Mouse (Mus musculus) hindbrain, postnatal 0 days (tissue): ENCODE results near the gene Clnk. TPM values are rescaled to one million over a fixed set of nuclear protein-coding genes. Genes with fewer than 3 reads are reported as not detected.

Experiments
- ATAC-seq: fragments of 200-750 bp; cut with Nextera tagmentation; 2 replicates; pipeline ENCODE4 v1.8.0; 2017; ENCODE audit warnings: mild to moderate bottlenecking, moderate TSS enrichment, moderate library complexity
- DNase-seq: peaks from one replicate; pipeline ENCODE4 v3.0.0-alpha.2; 2015; ENCODE audit warnings: low spot score
- H3K27ac ChIP-seq: fragments of 300-500 bp; sonication (generic); 2 replicates; pipeline ENCODE4 v1.5.1; 2014; ENCODE audit warnings: mild to moderate bottlenecking
- H3K27me3 ChIP-seq: fragments of 300-500 bp; sonication (generic); 2 replicates; pipeline ENCODE4 v1.6.1; 2014; ENCODE audit warnings: low read length, mixed read lengths; ENCODE audit not compliant: insufficient read depth
- H3K36me3 ChIP-seq: fragments of 300-500 bp; sonication (generic); 2 replicates; pipeline ENCODE4 v1.6.1; 2014; ENCODE audit warnings: low read length, mixed read lengths; ENCODE audit not compliant: insufficient read depth
- H3K4me1 ChIP-seq: fragments of 300-500 bp; sonication (generic); 2 replicates; pipeline ENCODE4 v1.6.1; 2014; ENCODE audit warnings: antibody characterized with exemption, low read length, mixed read lengths; ENCODE audit not compliant: insufficient read depth
- H3K4me2 ChIP-seq: fragments of 300-500 bp; sonication (generic); 2 replicates; pipeline ENCODE4 v1.6.1; 2014; ENCODE audit warnings: low read depth, mild to moderate bottlenecking, low read length, moderate library complexity, mixed read lengths
- H3K4me3 ChIP-seq: fragments of 300-500 bp; sonication (generic); 2 replicates; pipeline ENCODE4 v1.5.1; 2014; ENCODE audit warnings: low read length
- H3K9ac ChIP-seq: fragments of 300-500 bp; sonication (generic); replicated peaks from 2 replicates; pipeline ENCODE4 v1.6.1; 2014; ENCODE audit warnings: mild to moderate bottlenecking, low read length, moderate library complexity, mixed read lengths
- H3K9me3 ChIP-seq: fragments of 300-500 bp; sonication (generic); 2 replicates; pipeline ENCODE4 v1.6.1; 2016; ENCODE audit warnings: low read length, mixed read lengths
- CTCF ChIP-seq: IDR thresholded peaks from 2 replicates; pipeline ENCODE4 v1.5.1; 2016; ENCODE audit warnings: antibody characterized with exemption, control low read depth, low read depth
- WGBS: fragments of 180-500 bp; shearing (Covaris S2); extraction: QIAGEN DNeasy Blood & Tissue Kit; methylation state at CpG from one replicate; pipeline ENCODE4 v1.1.7; 2014; 5-methylcytosine and 5-hydroxymethylcytosine counted together
- polyA plus RNA-seq: library from polyadenylated mRNA; unstranded; fragments of >200 nt; fragmentation: Nextera tagmentation; extraction: Ambion mirVana; gene quantifications from 2 replicates; pipeline ENCODE4 v1.2.1, GENCODE M21; 2015
- total RNA-seq: library from RNA; depleted of rRNA; stranded (reverse); fragments of >200 nt; gene quantifications from 2 replicates; pipeline ENCODE4 v1.2.3, GENCODE M21; 2014

Clnk gene
- total and polyA plus RNA-seq, 2 experiments from 2014 or later = not detected

GRCm38 (mm10) chr5:38787851-38788520, 88.6 kb downstream of the Clnk start:
- H3K4me1 ChIP-seq = 0 out of 2 replicates have a peak, but pooled peaks cover 2% of the 10 kb centered on the region
- TF ChIP-seq CTCF = peak; percentile 31; the same call in 1 of the 2 replicates
- DNase-seq (peak; percentile 71), ATAC-seq (peak; percentile 73)
- no peak overlapping the region for H3K4me3 ChIP-seq
- no peak overlapping the region; the same call in 1 of the 2 replicates for H3K9ac ChIP-seq
- no peaks in the 10 kb centered on the region for H3K9me3 ChIP-seq
- no peaks in the 10 kb centered on the region for H3K36me3 ChIP-seq
- peak overlapping the region; percentile 35 for H3K4me2 ChIP-seq
- 15% methylated on average over 15 of the region's 15 CpGs for WGBS
- H3K27ac ChIP-seq = peak overlapping the region; percentile 41; the same call in 1 of the 2 replicates
- H3K27me3 ChIP-seq = no peaks in the 10 kb centered on the region

DNA sequence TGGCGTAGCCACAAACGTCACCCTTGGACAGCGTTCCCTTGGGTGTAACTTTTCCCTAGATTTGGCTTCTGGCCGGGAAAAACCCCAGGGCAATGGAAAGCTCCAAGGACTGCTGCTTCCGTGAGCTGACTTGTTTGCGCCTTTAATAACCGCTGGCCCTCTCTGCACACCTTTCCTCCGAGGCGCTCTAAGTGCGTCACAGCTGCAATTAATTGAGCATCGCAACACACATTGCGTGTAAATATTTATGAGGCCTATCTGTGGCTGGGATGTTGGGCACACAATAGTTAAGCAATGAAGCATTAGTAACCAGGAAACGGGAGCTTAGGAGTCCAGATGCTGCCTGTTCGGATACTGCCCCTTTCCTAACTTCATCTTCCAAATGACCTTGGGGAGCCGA, 90.5 kb downstream of the Clnk start:
- Histone ChIP-seq H3K4me1 (peaks cover 7% of the 10 kb centered on the region; the same call in 1 of the 2 replicates), H3K9ac (no peak overlapping the region), H3K27me3 (no peaks in the 10 kb centered on the region), H3K27ac (no peak overlapping the region), H3K4me2 (no peak overlapping the region), H3K36me3 (no peaks in the 10 kb centered on the region), H3K4me3 (no peak overlapping the region), H3K9me3 (no peaks in the 10 kb centered on the region)
- no peak for TF ChIP-seq CTCF
- ATAC-seq (no peak), DNase-seq (no peak)
- 59% methylated on average over 15 of the region's 15 CpGs for WGBS

GRCm38 (mm10) chr5:38785686-38786085, 90.9 kb downstream of the Clnk start:
- no peaks in the 10 kb centered on the region for H3K27me3 ChIP-seq
- no peak overlapping the region for H3K4me3 ChIP-seq
- no peak overlapping the region for H3K27ac ChIP-seq
- DNase-seq = no peak
- no peaks in the 10 kb centered on the region for H3K9me3 ChIP-seq
- peaks cover 7% of the 10 kb centered on the region; the same call in 1 of the 2 replicates for H3K4me1 ChIP-seq
- H3K4me2 ChIP-seq = no peak overlapping the region
- no peak overlapping the region for H3K9ac ChIP-seq
- ATAC-seq = no peak
- WGBS = 72% methylated on average over 8 of the region's 8 CpGs
- no peak for TF ChIP-seq CTCF
- no peaks in the 10 kb centered on the region for H3K36me3 ChIP-seq

DNA sequence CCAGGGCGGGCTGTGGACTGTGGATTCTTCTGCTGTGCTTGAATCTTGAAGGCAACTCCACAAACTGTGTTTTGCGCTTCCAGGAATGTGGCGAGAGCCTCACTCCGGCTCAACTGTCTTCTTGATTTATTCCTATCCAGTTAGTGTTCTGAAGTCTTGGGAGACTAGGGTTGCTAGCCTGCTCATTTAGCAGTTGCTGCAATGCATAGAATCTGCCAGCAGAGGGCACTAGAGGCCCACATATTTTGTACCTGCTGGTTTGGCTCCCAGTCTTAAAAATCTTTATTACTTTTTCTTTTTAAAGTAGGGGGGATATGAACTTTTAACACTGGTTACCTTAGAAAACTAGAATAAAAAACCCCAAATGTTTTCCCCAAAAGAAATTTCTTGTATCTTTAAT, 94.8 kb downstream of the Clnk start:
- Histone ChIP-seq H3K9me3 (no peaks in the 10 kb centered on the region), H3K4me2 (no peak overlapping the region), H3K27me3 (no peaks in the 10 kb centered on the region), H3K4me3 (no peak overlapping the region), H3K9ac (no peak overlapping the region), H3K27ac (no peak overlapping the region), H3K4me1 (peaks cover 7% of the 10 kb centered on the region; the same call in 1 of the 2 replicates), H3K36me3 (no peaks in the 10 kb centered on the region)
- TF ChIP-seq CTCF = peak; percentile 86
- DNase-seq = peak; percentile 88
- 29% methylated on average over 4 of the region's 4 CpGs for WGBS
- ATAC-seq = 0 out of 2 replicates have a peak, but pooled peaks have one; percentile 33

- WGBS = 57% methylated on average over 8 of the region's 8 CpGs
- peaks cover 5% of the 10 kb centered on the region; the same call in 1 of the 2 replicates for H3K4me1 ChIP-seq
- no peak overlapping the region for H3K9ac ChIP-seq
- no peak for ATAC-seq
- H3K4me2 ChIP-seq = no peak overlapping the region
- no peaks in the 10 kb centered on the region for H3K36me3 ChIP-seq
- TF ChIP-seq CTCF = no peak
- H3K9me3 ChIP-seq = no peaks in the 10 kb centered on the region
- H3K27me3 ChIP-seq = no peaks in the 10 kb centered on the region
- DNase-seq = peak; percentile 19
- H3K27ac ChIP-seq = no peak overlapping the region
- no peak overlapping the region for H3K4me3 ChIP-seq
Measured at GRCm38 (mm10) chr5:38780631-38781030, 96.0 kb downstream of the Clnk start.

GRCm38 (mm10) chr5:38780045-38780444, 96.6 kb downstream of the Clnk start:
- ATAC-seq (no peak), DNase-seq (no peak)
- Histone ChIP-seq H3K4me2 (no peak overlapping the region), H3K4me3 (no peak overlapping the region), H3K9ac (no peak overlapping the region), H3K4me1 (peaks cover 5% of the 10 kb centered on the region; the same call in 1 of the 2 replicates), H3K36me3 (no peaks in the 10 kb centered on the region), H3K9me3 (no peaks in the 10 kb centered on the region), H3K27ac (no peak overlapping the region), H3K27me3 (no peaks in the 10 kb centered on the region)
- WGBS = 96% methylated on average over 3 of the region's 3 CpGs
- TF ChIP-seq CTCF = no peak

DNA sequence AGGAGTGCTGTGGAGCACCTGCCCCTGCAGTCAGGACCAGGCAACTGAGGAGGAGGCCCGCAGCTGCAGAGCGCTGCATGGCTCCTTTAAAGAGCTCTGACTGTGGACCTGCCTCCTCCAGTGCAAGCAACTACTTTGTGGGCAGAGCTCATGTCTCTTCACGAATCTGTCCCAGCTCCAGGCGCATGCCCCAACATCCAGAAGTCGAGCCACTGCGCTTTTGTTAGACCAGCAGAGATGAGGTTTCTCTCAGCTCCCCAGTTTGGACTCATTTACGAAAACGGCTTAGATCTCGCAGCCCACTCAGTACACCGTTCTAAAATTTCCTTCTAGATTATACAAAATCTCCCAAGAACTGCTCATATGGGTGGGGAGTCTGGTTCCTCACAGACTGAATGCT, 101.1 kb downstream of the Clnk start:
- no peaks in the 10 kb centered on the region for H3K9me3 ChIP-seq
- no peaks in the 10 kb centered on the region for H3K4me1 ChIP-seq
- no peak overlapping the region for H3K9ac ChIP-seq
- H3K27ac ChIP-seq = no peak overlapping the region
- no peak for ATAC-seq
- no peak overlapping the region for H3K4me2 ChIP-seq
- no peaks in the 10 kb centered on the region for H3K36me3 ChIP-seq
- H3K27me3 ChIP-seq = no peaks in the 10 kb centered on the region
- WGBS = 78% methylated on average over 10 of the region's 10 CpGs
- TF ChIP-seq CTCF = no peak
- no peak overlapping the region for H3K4me3 ChIP-seq
- no peak for DNase-seq
